10 mouse cellular contexts compared by ENCODE assay signal in genomic region chr10:62527351-62527750, GRCm38 (mm10). TPM values are rescaled to one million over a fixed set of nuclear protein-coding genes. Genes with fewer than 3 reads are reported as not detected.
DNase-seq lines count a peak whose midpoint lies in the region; ATAC-seq lines count a peak whose summit lies in the region.
"Had no signal": no experiment of that assay in that cellular context is flagged by ENCODE, and none has a peak within 500 bp of the region (broad histone marks: within the 10 kb centered on the region; RNA-seq: fewer than 3 reads in every experiment).

TSS of gene Srgn (minus strand) at chr10:62527451.

- H3K36me3 ChIP-seq in heart, embryonic 10.5 days, result no peaks in the 10 kb centered on the region
- no peaks in the 10 kb centered on the region for H3K36me3 ChIP-seq in intestine, embryonic 14.5 days (ENCODE audit: control insufficient read depth, insufficient read depth, low read length)

- 83% methylated on average over 14 of the region's 14 CpGs for WGBS in heart, embryonic 10.5 days
- 86% methylated on average over 14 of the region's 14 CpGs for WGBS in intestine, embryonic 14.5 days

- H3K4me1 ChIP-seq in heart, embryonic 10.5 days, result no peaks in the 10 kb centered on the region
- no peaks in the 10 kb centered on the region for H3K4me1 ChIP-seq in intestine, embryonic 14.5 days (replicated peaks; ENCODE audit: control insufficient read depth, insufficient read depth, low read length)

- H3K4me3 ChIP-seq in heart, embryonic 10.5 days, result no peak within 1 kb of the TSS
- H3K4me3 ChIP-seq in intestine, embryonic 14.5 days (ENCODE audit: low read depth, low read length), result no peak within 1 kb of the TSS
- H3K4me3 ChIP-seq: layer of hippocampus, adult 2 months had no signal

- no peaks in the 10 kb centered on the region for H3K27me3 ChIP-seq in heart, embryonic 10.5 days (ENCODE audit: insufficient read depth, poor library complexity, severe bottlenecking)
- no peaks in the 10 kb centered on the region for H3K27me3 ChIP-seq in intestine, embryonic 14.5 days (replicated peaks; ENCODE audit: control insufficient read depth, insufficient read depth, low read length)

- no peak within 1 kb of the TSS for H3K27ac ChIP-seq in heart, embryonic 10.5 days
- H3K27ac ChIP-seq in intestine, embryonic 14.5 days (ENCODE audit: low read depth), result no peak within 1 kb of the TSS
- H3K27ac ChIP-seq: layer of hippocampus, adult 2 months had no signal

- DNase-seq in heart, adult 18-20 months, result no peak
- DNase-seq in heart, embryonic 10.5 days (ENCODE audit: low spot score), result no peak
- no peak for DNase-seq in thymus, postnatal 0 days (ENCODE audit: low spot score)
- DNase-seq in thymus, postnatal 14 days, result no peak
- no peak for DNase-seq in intestine, embryonic 14.5 days (ENCODE audit: low spot score)
- no peak for DNase-seq in yolk sac, embryonic 10.5 days (ENCODE audit: low spot score)
- DNase-seq in cerebellum, postnatal 4 days (ENCODE audit: low spot score in 2 of 2), result no peak
- no peak for DNase-seq in thymus, postnatal 25 days
- DNase-seq: cerebellum, adult 9-11 months had no signal

- H3K4me2 ChIP-seq in intestine, embryonic 14.5 days (ENCODE audit: low read length), result no peak within 1 kb of the TSS

- no peak within 1 kb of the TSS for H3K9ac ChIP-seq in intestine, embryonic 14.5 days (ENCODE audit: low read length)

- no peak for ATAC-seq in intestine, embryonic 14.5 days (replicated peaks; ENCODE audit: low FRiP score, low TSS enrichment, low read depth)

- H3K9me3 ChIP-seq in heart, embryonic 10.5 days, result no peaks in the 10 kb centered on the region
- H3K9me3 ChIP-seq in intestine, embryonic 14.5 days (ENCODE audit: control insufficient read depth, low read length), result no peaks in the 10 kb centered on the region

RNA-seq across cellular contexts. Expression of gene Srgn, which starts in this region (rescaled TPM):
- 10 to 100 TPM; 36.6 to 42.0 TPM for total RNA-seq in heart, adult 18-20 months (2021)
- 3.7 and 4.1 TPM in 2 replicates for polyA plus RNA-seq in heart, embryonic 10.5 days (2016; fragmentation: Nextera tagmentation; extraction: Ambion mirVana)
- polyA plus RNA-seq in thymus, postnatal 0 days (2015; fragmentation: Nextera tagmentation; extraction: Ambion mirVana), result 306 and 319 TPM in 2 replicates
- polyA plus RNA-seq in intestine, embryonic 14.5 days (2014; fragmentation: Nextera tagmentation; extraction: Ambion mirVana), result 9.8 and 11.8 TPM in 2 replicates

Comparison
In these comparisons a context has a peak if more than half of its experiments do, and no peak if none do; other contexts are left out.
1. RNA of gene Srgn (polyA plus RNA-seq): 306 to 319 TPM in thymus, postnatal 0 days; 9.8 to 11.8 TPM in intestine, embryonic 14.5 days and 3.7 to 4.1 TPM in heart, embryonic 10.5 days; every median in the first group is over 10 times any median in the second.